Mouse (Mus musculus): ENCODE results near the gene Maff.

DNA sequence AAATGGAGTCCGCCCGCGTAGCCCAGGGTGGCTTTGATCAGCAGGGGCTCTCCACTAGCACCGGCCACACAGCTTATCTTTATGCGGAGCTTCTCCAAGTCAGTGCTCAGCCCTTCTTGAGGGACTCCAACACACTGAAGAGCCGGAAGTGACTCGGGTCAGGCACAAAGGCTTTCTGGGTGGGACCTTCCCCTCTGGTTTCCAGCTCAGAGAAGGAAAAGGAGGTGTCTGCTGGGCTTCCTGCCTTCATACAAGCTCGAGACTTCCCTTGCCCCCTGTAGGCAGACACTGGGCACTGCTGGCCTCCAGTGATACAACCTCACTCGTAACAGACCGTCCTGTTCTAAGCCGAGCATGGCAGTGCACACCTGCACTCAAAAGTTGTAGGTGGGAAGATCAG is 50.3 kb downstream of the Maff start:
- TF ChIP-seq GATA1 (IDR thresholded peaks at IDR 0.05; ENCODE audit: low read length) = no peak
- TF ChIP-seq TAL1 (IDR thresholded peaks at IDR 0.05; ENCODE audit: low read length) = no peak
